Mouse (Mus musculus): ENCODE measurements around the gene Dpyd.
A peak's percentile ranks its signal among the peaks of the same experiment; 100 is the strongest.

Dpyd gene

DNA sequence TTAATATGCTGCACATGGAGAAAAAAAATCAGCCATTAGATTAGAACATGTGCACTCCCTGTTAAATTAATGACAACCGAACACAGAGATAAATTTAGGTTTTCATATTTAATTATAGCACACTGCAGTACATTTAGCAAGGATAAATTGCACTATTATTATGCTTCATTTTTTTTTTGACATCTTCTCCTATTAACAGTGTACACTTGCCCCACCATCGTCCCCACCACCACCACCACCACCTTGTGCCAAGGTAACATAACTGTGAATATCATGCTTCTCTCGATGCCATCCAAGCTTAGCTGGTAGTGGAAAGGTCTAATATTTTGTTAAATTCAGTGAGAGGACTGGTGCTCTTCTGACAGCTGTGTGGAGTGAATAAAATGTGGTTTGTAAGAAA is 800.5 kb downstream of the Dpyd start:
- no peak for DNase-seq

DNA sequence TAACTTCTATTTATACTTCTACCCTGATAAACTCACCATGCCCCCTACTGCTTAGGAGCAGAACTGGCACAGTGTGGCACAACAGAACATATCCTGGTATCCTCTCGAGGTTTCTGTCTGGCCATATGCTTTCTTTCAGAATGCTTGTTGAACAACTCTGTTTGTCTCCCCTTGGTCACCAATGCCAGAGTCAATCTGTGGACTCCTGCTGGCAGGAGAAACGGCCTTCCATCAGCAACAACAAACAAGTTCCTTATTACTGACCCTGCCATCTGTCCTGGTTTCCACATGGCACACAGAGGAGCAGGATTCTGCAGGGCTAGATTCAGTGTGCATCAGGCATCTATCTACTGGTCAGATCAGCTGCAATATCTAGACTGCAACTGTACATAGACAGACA is 807.0 kb downstream of the Dpyd start:
- peak; percentile 86 for DNase-seq

DNA sequence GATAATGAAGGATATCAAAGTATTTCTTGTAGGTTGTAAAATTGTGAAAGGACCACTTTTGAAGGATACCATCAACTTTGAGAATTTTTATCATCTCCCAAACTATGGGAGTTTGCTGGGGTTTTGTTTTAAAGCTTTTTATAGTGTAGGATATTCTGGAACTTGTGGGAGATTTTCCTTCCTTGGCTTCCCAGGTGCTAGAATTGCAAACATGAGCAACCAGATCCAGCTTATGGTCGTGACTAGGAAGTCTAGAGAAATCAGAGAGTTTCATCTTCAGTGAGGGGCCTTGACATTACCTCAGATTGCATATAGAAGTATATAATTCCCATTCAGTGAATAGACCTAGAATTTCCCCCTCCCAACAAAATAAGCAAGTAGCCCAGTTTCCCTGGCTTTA is 819.2 kb downstream of the Dpyd start:
- DNase-seq = no peak

DNA sequence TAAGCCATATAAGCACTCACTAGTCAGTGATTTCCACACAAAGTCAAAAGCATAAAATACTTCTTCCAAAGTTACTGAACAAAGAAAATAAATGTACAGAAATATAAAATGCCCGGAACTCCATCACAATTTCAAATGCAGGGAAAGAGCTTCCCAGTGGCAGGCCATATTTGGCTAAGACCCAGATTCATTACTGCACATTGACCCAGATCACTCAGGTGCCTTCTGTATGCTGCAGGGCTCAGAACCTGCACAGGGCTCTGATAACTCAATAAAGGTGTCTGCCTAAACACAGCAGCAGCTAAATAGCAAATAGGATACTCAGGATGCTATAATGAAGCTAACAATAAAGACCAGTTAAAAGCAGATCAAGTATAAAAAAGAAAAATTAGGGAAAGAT is 820.5 kb downstream of the Dpyd start:
- peak; percentile 22 for DNase-seq

DNA sequence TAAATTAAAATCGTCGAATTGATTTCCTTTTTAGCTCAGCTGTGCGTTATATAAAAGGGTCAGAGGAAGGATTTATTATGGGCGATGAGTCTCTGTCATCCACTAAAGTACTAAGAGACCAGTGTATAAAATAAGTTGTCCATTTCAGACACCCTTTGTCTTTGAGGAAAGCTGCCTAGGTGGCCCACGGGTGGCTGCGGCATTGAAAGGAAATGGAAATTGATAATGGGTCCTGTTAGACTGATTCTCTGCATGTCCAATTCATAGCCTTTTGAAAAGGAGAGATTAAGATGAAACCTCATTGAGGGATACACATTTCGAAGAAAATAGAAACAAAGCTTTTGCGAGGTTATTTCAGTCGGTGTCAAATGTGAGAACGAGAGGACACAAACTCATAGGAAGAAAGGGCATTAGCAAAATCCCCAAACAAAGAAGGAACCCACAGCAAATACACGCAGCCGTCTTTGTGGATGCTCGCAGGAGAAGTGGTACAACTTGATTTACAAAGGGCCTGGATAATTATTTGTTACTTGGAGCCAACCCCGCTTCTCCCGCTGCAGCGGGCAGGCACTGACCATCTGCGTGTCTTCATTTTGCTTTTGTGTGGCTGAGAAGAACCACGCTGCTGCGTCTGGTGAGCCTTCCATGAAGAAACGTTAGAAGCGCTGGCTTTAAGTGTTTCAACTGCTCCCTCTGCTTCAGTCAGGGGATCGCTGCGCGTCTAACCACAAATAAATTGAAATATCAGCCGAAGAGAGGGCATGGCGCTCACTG is 825.6 kb downstream of the Dpyd start:
- no peak for DNase-seq

DNA sequence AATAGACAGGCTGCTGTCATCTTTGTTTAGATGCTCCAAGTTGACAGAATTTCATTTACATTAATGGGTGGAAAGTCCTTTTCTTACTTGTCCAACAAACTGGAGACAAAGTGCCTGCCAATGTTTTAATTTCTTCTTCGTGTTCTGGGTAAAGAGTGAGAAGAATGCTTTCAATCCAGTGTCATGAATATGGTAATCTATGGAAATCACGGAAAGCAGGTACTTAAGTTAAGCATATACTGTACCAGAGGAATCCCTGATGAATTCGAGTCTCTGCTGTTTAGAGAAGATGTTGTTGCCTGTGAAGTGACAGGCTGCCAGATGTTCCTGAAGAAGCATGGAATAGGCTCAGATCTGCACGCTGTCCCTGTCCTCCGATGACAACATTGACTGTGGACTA is 835.3 kb downstream of the Dpyd start:
- DNase-seq = no peak

DNA sequence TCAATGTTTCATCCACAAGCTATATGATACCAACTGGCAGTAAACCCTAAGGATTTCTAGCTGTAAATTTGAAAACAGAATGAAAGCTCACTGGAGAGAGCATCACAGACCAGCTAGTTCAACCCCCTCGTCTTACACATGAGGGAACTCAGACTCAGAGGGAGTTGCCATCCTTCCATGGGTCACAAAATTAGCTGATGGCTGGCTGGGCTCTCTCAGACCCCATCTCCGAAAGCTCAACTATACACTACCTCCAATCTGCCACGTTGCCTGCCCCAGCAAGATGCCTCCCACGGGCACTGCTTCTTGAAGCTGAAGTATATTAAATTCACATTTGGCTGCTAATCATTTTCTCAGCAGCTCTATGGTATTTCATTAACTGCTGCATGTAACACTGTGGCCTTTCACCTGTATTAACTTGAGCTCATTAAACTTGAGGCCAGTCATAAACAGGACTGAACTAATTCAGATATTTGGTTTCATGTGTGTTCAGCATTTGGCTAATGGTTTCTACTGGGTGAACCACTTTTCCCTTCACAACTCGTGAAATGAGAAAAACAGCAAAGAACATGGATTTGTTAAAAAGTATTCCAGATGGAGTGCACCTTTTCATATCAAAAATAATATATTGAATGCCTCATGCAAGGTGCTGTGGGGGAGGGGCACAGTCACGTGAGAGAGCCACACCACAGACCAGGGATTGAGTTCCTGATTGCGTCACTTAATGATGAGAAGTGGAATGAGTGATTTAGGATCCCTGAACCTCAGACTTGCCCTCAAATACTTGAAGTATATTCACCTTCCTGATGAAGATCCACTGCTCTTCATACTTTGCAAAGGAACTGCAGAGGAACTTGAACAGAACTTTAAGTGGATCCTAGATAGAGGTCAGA is 841.2 kb downstream of the Dpyd start:
- no peak for DNase-seq

DNA sequence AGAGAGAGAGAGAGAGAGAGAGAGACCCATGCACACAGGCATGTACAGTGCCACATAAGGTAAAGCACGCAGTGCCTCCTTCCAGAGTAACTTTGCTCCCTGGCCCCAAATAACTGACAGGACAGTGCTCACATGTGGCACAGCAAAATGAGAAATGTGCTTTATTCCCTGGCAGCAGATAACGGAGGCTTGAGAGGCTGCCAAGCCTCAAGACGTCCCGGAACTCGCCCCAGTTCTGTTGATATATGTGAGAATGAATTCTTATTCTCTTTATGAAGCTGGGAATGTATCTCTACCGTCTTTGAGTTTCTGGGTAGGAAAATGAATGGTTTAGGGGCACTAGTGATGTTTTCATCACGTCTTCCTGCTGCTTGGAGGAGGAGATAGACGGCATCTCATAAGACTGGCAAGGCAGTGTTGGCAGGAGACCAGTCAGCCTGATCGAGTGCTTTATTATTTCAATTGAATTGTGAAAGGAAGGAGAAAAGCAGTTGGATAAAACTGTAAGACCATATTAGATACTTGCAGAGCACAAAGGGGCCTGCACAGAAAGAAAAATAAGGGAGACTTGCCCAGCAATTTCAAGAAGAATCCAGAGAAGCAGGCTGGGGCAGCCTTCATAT is 857.3 kb downstream of the Dpyd start:
- DNase-seq = no peak

DNA sequence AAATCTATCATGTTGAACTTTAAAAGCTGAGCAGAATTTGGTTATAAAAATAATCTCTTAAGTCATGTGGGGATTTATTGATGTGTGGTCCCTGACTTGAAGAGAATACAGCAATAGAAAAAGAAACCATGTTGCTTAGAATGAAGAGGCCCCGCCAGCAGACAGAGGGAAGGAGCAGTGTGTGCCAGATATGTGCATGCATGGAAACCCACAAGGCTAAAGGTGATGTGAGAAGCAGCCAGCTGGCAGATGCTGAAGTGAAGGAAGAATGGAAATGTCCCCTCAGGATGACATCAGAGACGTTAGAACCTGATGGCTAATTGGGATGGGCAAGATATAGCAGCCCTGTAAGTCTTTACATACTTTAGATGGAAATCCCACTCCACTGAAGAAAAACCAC is 857.8 kb downstream of the Dpyd start:
- no peak for DNase-seq

DNA sequence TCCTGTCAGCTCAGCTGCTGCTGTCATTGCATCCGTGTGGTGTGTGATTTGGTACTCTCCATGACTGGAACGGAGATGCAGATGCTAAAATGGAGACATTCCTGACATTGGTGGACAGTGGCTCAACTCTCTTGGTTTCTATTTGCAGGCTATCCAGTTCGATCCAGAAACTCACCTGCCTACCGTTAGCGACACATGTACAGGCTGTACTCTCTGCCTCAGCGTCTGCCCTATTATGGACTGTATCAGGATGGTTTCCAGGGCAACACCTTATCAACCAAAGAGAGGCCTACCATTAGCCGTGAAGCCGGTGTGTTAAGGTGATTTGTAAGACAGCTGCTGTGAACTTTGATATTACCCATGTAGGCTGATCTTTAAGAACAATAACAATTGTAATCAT is 869.4 kb downstream of the Dpyd start:
- DNase-seq = no peak

DNA sequence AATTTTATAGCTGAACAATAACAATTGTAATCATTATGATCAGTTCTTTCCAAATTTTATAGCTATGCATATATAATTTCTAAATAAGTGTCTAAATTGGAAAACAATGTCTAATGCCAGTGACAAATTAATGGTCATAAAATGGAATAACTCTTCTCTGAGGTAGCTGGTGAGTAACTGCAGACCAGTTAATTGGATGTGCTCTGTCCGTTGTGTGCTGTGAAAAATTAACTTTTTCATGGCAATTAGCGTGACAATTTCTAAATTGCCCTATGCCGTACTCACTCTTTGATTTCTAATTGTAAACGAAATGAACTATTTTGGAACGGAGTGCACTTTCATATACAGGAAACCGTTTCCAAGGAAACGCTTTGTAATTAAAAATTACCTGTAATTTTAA is 869.8 kb downstream of the Dpyd start:
- no peak for DNase-seq

DNA sequence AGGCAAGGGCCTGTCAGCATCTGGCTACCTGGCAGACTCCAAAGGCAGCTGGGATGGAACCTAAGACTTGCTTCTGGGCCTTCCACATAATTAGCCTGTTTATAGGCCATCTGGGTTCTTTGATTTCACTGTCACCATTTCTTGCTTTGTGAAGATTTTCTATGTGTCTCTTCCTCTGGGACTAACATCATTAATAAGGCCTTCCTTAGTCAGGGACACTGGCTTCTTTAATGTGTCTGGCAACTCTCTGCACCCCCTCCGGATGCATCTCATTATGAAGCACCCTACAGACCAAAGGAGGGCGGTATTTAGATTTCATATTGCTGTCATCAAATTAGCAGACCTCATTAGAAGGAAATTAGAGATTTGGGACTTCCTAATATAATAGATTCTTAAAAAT is 885.6 kb downstream of the Dpyd start:
- DNase-seq = no peak

DNA sequence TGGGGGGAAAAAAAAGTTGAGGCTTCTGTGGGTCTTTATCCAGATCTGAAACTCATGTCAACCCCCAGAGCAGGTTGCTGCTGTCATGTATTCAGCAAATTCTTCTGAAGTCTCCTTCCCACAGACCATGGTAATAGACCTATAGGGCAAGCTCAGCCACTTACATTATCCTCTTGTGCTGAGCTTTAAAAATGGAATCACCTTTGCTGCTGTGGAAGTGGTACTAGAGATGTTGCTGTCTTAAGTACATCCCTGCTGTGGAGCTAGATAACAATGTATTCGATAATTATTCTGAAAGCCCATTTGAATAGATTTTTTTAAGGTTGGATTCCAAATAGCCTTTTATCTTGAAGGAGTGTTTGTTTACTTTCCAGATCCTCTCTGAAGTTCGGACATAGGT is 902.1 kb downstream of the Dpyd start:
- DNase-seq = no peak

DNA sequence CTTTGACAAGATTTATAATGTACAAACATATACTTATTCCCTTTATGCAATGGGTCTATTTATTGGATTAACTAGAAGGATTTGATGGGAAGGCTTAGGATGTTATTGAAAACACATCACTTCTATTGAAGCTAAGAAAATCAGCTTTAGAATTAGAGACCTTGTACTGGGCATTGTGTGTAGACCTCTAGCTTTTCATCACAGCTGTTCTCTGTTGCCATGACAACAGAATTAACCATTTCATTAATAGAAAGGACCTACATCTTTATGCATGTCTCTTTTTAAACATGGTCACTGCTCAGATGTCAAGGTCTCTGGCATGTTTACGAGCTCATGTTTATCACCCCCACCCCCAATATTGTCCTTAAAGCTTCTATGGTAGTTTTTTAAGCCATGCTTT is 902.5 kb downstream of the Dpyd start:
- no peak for DNase-seq

DNA sequence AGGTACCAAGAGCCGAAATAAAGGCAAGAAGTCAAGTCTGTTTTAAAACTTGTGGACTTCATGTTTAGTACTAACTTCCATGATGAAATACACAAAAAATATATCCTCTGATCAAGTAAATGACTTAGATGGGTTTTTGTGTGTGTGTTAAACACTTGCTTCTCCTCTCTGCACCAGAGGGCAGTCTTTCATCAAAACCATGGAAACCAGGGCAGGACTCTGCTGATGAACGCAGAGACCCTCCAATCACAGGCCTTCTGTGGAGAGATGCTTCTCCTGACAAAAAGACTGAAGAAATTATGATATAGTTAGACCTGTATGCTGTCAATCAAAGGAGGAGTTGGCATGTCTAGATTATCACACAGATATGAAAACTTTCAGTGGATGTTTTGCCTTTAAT is 905.8 kb downstream of the Dpyd start:
- no peak for DNase-seq
